Mouse (Mus musculus) left cerebral cortex, postnatal 25 days (tissue): ENCODE data around the gene Gper1. TPM values are rescaled to one million over a fixed set of nuclear protein-coding genes. Genes with fewer than 3 reads are reported as not detected.

Source experiments
- DNase-seq, 2 experiments: peaks; one replicate each; pipeline ENCODE4 v3.0.0; 2022; ENCODE audit warnings: low spot score in 2 of 2, mixed read lengths in 1 of 2
- intact Hi-C: fragments of 180-260 bp; cut with DNase I; formaldehyde crosslinking; loops from one replicate; pipeline ENCODE4 v1.15.1; 2025
- total RNA-seq, 2 experiments: library from RNA; stranded (reverse); gene quantifications; 2 replicates each; pipeline ENCODE4 v1.2.3; 2021

Gene Gper1
- total RNA-seq, 2 experiments from 2014 or later = 3.0 to 3.3 TPM

DNA sequence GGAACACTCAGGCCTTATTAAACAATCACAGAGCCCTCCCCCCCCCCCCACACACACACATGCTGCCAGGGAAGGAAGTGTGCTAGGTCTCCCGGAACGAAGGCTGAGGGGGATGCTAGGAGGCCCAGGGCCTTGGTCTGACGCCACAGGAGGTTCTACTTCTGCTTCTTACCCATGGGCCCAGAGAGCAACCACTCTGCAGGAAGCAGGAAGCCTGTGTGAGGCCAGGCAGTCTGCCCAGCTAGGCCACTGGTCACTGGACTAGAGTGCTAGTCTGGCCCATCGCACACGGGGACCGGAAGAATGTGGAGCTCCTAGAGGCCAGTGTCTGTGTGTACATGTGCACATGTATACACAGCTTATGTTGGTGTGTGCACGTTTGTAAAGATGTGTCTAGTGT lies 14.4 kb upstream of the Gper1 start:
- peak in 1 of 2 experiments; percentile 53 for DNase-seq
- intact Hi-C loops = no loop called here

DNA sequence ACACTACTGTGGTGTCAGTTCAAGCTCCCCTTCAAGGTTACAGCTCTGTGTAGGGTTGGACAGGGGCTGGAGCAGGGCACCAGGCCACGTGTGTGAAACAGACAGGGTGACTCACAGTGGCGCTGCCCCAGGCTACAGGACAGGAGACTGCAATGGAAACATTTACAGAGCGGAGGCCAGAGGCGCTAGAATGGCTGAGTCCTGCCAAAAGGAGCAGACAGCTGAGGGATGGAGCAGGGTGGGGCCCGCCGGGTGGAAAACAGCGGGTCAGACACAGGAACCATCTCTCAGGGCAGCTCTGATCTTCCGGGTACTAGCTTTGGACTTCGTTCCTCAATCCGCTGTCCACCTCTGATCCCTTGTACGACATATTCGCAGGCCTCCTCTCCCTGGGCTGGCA lies 13.5 kb upstream of the Gper1 start:
- DNase-seq = no peak
- intact Hi-C loops = no loop called here

DNA sequence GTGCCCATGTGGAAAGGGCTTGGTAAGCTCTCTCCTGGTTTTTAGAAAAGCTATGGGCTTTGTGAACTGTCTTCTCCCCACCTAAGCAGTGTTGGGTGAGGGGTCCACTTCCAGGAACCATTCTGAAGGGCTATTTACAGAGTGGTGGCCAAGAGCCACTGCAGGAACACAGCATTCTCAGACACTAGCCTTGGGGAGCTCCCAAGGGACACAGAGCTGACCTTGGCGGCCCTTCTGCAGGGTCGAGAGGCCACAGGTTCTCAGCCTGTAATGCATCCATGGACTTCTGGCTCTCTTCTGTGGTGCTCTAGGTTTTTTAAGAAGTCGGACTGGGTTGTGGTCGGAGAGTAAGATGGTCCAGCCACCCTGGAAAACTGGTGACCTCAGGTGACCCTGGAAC lies 12.9 kb upstream of the Gper1 start:
- no peak for DNase-seq
- intact Hi-C loops = no loop called here

DNA sequence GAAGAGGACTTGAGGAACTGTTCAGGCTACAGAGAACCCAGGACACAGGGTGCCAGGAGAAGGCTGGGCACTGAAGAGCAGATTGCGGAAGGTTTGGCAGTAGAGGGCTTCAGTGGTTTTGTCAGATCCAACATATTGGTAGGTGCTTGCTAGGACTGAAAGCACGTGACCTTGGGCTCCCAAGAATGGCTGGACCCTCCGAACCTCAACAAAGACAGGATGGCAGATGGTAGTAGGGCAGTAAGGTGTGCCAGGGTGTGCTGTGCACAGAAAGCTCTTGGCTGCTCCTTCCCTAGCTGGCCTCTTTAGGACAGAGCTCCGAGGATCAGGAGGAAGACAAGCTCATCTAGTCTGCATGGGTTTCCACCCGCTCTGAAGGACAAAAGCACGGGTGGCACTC lies 11.8 kb upstream of the Gper1 start:
- no peak for DNase-seq
- intact Hi-C loops = no loop called here

DNA sequence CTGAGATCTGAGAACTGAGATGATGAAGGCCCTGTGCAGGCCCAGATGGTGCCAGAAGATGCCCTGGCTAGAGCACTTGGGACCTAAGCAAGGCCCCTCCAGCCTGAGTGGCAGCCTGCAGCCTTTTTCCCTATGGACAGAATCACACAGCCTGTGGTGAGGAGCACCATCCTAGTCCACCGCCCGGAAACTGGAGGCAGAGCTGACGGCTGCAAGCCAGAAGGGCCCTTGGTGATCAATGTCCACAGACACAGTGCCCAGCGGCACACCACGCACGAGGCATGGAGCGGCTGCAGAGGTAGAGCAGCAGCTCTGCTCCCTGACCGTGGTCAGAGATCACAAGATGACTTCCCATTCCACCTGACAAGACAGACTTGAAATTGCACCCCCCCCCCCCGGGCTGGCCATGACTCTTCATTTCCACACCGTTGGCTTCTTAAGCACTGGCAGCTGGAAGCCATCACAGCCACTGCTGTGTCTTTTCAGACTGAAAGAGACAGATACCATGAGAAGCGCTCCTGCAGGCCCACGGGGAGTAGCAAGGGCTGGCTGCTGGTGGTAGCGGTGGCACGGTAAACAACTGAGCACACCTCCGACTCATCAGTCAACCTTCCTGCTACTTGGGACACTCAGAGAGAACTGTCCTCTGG lies 11.2 kb upstream of the Gper1 start:
- no peak for DNase-seq
- intact Hi-C loops = no loop called here

DNA sequence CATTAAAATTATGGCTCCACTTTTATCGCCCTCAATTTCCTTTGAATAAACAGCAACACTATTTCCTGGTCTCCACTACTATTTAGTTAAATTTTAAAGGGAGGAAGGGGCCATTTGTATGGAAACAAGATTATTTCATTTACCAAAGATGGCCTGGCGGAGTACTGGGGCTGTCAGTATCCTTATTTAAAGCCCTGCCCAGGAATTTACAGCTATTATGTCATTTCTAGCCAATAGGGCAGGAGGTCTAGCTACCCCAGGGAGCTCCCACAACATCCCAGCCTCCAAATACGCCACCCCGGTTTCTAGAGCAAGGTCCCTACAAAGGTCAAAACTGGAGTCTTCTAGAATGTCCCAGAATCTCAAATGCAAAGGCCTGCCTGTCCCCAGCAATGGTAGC lies 9.4 kb upstream of the Gper1 start:
- intact Hi-C loops = no loop called here
- no peak for DNase-seq

DNA sequence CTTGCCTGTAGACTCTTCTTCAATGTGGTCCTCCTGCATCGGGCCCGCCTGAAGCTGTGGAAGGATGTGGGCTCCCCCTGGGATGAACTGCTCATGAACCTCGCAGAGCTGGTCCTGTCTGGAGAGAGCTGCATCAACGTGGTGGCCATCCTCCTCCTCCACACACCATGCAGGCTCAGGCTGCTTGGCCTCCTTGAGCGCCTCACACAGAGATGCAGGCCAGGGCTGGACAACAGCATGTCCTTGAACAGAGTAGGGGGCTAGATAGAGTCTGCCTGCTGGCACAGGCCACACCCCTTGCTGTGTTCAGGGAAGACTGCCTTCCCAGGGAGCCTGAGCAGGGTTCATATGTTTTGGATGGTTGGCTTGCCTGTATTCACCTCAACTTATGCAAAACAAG lies 8.0 kb upstream of the Gper1 start:
- intact Hi-C loops = no loop called here
- DNase-seq = no peak

DNA sequence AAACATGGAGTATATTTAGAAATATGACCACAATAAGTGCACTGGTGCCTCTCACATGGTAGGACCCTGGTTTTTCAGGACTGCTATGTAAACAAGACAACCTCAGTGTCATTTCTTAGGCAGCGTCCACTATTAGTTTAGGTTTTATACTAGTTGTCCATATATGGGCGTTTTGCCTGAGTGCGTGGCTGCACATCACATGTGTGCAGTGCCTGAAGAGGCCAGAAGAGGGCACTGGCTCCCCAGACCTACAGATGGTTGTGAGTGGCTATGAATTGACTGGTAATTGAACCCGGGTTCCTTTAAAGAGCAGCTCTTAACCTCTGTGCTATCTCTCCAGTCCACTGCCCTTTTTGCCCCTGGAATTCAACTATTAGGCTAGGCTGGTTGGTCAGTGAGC lies 6.0 kb upstream of the Gper1 start:
- intact Hi-C loops = no loop called here

DNA sequence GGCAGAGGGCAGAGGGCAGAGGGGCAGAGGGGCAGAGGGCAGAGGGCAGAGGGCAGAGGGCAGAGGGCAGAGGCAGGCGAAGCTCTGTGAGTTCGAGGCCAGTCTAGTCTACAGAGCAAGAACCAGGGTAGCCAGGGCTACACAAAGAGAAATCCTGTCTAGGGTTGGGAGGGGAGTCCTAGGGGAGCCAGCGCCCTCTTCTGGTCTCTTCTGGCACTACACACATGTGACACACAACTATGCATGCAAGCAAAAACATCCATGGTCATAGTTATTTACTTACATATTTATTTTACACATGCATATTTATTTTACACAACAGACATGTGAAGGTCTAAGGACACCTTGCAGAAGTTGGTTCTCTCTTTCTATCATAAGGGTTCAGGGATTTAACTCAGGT lies 5.5 kb upstream of the Gper1 start:
- intact Hi-C loops = no loop called here
- DNase-seq = no peak

More for the DNA sequence above, 6.0 kb upstream of the Gper1 start:
- DNase-seq = no peak

DNA sequence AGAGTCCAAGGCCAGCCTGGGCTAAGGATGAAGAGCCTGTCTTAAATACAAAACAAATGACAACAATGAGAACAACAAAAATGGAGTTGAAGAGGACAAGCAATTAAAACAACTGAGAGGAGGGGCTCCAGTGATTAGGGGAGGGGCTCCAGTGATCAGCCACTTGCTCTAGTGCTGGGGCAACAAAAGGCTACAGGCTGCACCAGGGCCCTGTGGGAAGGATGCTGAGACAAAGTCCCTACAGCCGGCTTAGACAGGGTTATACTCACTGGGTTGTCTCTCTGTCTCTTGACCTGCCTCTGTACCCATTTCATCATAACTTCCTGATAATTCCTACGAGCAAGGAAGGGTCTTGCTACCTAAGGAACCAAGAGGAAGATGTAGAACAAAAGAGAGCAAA lies 4.8 kb upstream of the Gper1 start:
- intact Hi-C loops = no loop called here
- no peak for DNase-seq

DNA sequence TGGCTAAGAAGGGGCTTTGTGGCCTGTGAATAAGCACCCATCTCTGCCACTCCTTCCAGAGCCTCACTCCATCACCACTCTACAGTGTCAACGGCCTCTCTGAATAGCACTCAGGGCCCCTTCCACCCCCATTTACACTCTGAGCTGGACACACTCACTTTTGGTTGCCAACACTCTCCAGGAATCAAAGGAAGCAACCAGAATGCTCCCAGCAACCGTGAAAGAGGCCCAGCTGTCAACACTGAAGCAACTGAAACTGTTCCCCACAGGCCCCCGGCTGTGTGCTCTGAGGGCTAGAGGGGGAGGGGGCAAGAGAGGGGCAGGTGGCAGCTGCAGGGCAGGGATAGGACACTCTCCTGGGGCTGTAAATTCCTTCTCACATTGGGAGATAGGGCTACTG lies 4.3 kb upstream of the Gper1 start:
- intact Hi-C loops = no loop called here

DNA sequence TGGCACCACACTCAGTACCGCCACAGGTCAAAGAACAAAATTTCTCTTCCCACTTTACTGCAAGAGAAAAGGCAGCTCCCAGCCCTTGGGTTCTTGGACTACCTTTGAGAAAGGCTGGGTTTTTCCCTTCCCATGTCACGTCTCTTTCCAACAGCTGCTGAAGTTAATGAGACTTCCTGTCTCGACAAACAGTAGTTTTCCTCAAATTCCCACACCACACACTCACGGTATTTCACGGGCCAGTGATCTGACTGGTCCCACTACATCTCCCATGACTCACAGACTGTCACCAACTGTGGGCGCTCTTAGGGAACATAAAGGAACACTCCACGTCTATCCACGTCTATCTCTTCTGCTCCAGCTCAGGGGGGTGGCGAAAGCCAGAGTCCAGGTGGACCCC lies 2.2 kb downstream of the Gper1 start:
- intact Hi-C loops = no loop called here
- DNase-seq = no peak

More for the DNA sequence above, 4.3 kb upstream of the Gper1 start:
- no peak for DNase-seq

DNA sequence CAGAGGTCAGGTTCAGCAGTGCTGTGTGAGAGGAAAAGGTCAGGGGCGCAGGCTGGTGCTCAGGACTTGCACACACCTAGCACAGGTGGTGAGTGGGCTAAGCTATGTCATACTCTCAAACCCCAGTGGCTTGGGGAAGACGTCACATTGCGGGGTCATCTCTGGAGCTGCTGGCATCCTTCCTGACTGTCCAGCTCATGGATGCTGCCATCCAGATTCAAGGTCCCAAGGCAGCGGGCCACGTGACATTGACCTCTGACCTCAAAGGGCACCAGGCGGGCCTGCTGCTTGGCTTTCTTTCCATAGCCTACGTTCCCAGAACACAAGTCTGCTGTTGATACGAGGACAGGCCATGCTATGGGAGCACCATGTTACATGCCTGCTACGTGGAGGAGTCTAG lies 4.0 kb downstream of the Gper1 start:
- intact Hi-C loops = no loop called here
- no peak for DNase-seq

DNA sequence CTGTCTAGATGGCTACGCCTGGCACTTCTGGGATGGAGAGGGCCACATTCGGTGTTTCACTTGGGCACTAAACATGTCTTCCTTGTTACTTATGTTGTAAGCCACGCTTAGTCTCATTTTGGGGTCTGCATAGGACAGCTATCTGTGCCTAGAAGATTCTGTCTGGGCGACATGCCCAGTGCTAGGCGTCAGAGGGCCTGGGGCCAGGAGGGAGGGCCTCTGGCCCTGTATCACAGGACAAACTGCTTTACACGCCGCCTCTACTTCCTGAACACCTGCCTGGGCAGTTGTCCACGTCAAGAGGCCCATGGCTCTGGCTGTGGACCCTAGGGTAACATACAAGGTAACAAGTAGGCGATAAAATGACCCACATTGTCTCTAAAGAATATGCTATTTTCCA lies 5.0 kb downstream of the Gper1 start:
- intact Hi-C loops = no loop called here
- no peak for DNase-seq

DNA sequence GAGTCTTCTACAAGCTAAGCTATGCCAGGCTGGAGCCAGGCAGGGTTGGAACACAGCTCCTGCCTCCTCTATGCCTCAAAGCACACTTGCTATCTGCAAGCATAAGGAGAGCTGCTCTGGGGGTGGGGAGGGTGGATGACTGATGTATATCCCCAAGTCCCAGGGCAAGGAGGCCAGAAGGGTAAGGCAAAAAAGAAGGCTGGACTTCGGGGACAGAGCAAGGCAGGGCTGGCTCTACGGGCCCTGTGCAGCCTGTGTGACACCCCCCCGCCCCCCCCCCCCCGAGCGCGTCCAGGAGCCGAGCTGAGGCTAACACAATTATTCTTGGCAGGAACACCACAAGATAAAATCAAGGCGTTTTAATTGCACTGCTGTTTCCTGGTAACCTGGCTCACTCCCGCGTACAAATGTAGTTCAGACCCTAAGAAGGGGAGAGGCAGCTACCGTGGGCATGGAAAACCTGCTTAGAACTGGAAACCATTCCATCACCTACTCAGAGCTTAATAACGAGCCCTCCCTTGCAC lies 6.9 kb downstream of the Gper1 start:
- peak in 1 of 2 experiments; percentile 57 for DNase-seq
- intact Hi-C loops = loop anchor here (2.0 kb wide), 1 partner anchor 27 kb away; no protein-coding TSS in a partner anchor

DNA sequence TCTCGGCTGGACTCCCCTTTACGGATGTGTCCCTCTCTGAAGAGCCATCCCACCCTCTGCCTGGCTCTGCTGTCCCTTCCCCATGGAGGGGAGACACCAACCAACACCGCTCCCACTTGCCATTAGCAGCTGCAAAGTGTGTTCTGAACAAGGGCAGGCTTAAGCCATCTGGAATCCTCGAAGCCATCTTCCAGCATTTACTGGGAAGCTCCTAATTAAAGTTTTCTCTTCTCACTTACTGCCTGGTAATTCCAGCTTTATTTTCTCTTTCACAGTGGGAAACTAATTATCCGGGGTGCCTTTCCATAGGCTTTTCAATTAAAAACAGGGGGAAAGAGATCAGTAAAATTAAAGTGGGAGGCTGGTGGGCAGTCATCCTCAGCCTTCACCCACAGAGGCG lies 9.4 kb downstream of the Gper1 start:
- intact Hi-C loops = no loop called here
- no peak for DNase-seq

DNA sequence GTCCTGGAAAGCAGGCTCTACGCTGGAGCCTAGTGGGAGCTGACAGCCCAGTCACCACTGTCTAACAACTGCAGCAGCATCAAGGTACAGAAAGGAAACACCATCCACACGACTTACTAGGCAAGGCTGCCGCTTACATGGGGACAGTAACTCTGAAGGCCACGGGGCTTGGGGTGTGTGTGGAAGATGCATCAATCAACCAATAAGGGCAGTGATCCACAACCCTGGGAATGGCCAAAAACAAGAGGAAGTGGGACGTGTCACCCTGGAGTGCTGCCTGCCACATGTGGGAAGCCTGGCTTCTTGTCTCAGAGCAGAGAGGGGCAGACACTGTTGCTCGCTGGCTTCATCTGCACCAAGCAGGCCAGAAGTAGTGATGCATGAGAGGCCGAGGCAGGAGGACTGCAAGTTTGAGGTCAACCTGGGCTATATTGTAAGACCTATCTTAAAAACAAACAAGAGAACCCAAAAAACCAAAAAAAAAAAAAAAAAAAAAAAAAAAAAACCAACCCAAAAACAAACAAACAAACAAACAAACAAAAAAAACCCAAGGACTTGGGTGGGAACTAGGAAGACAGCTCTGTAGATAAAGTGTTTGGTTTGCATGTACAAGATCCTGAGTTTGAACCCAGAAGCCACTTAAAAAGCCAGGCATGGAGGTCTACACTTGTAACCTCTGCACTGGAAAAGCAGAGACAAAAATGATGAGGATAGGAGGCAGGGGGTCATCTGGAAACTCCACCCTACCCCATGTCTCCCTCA lies 10.0 kb downstream of the Gper1 start:
- no peak for DNase-seq
- intact Hi-C loops = no loop called here

DNA sequence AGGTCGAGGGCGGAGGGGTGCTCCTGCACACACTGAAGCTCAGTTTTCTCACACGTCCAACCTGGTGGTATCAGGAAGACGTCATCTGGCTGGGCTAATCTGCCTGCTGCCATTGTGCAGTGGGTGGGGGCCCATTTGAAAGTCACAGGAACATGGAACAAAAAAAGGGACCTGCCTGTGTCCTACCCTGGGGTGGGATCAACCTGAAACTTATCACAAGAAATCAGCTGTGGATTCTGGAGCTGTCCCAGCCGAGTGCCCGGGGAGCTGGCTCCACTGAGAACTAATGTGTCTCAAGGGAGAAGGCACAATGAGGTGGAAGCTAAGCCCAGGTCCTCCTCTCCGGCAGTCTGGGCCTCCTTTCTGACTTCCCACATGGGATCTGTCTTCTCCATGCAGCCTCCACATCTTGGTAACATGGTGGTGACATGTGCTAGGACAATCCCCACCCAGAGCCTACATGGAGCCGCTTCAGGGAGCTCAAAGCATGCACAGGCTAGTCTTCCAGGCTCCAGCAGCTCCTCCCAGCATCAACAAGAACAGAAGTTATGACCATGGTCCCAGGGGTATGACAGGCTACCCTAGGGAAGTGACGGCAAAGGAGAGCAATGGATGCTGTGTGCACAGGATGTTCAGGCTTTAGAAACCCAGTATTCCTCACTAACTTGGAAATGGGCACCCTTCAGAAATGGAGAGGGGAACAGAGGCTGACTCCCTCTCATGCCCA lies 11.1 kb downstream of the Gper1 start:
- intact Hi-C loops = no loop called here

DNA sequence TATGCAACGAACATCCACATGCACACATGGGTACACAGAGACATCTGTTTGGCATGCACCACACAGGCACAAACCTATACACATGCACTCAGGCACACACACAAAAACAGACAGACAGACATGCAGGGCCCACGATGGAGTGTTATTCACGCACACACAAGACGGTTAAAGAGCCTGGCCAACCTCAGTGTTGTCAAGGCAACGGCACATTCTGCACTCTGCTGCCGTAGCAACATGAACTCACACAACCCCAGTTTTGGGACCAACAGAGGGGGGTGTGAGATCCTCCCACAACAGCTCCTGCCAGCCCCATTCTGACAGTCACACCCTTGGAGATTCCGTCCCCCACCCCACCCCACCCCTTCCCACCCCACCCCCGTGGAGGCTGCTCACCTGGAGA lies 12.0 kb downstream of the Gper1 start:
- intact Hi-C loops = no loop called here
- DNase-seq = peak; percentile 81 to 93

More for the DNA sequence above, 11.1 kb downstream of the Gper1 start:
- DNase-seq = no peak

DNA sequence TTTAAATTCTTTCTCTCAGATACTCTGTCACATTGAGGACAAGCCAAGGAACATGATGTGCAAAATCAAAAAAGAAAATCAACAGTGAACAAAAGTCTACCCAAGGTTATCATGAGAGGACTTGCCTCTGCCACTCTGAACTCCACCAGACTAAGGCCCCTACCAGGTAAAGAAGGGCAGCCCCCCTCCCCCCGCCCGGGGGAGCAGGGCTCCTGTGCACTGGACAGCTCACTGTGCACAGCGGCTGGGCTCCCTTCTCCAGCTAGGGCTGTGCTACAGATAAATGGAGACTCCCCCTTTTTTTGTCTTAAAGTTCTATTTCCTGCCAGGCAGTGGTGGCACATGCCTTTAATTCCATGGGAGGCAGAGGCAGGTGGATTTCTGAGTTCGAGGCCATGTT lies 14.8 kb downstream of the Gper1 start:
- no peak for DNase-seq
- intact Hi-C loops = no loop called here

DNA sequence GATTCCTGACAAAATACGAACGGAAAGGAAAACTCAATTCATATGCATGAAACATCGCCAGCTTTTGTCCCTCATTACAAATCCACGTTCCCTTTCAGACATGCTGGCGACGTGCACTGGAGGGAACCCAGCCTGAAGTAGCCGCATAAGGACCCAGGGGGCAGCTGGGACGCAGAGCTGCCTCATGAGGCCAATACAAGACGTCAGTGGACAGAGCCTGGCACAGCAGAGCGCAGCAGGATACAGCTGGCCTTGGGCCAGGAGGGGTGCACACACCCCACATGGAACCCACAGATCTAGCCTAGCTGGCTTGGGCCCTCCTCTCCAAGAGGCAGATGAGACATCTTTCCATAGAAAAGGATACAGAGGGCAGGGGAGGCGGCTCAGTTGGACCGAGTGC lies 15.5 kb downstream of the Gper1 start:
- intact Hi-C loops = no loop called here
- DNase-seq = no peak
